Mouse (Mus musculus) layer of hippocampus, adult 9-10 months (tissue): ENCODE measurements around the gene Atp13a1.
A peak's percentile ranks its signal among the peaks of the same experiment; 100 is the strongest.

Experiments used
- DNase-seq: peaks from one replicate; pipeline ENCODE4 v3.0.0; 2022; ENCODE audit warnings: low spot score

Atp13a1 gene

GRCm38 (mm10) chr8:69790773-69791367, at the start of gene Atp13a1, which contains the start of gene Zfp866:
TSS of gene Atp13a1 (plus strand) at chr8:69791163.
TSS of gene Zfp866 (minus strand) at chr8:69791178.
- DNase-seq, result peak; percentile 65

DNA sequence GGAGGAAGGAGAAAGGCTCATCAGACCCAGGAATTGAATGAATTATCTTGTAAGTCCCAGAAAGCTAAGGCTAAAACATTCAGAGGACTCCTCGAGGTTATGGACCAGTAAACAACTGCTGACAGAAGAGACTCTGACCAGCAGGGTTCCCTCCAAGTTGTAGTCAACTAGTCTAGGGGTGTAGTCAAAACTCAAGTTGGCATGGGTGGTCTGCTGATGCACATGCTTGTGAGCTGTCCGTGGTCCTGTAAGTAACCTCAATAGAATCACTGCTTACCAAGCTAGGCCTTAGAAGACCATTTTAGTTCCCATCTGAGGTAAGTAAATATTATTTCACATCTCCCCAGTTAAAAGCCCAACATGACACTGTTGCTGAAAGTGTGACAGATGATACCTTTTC, 49.7 kb upstream of the Atp13a1 start:
- DNase-seq, result no peak

GRCm38 (mm10) chr8:69749544-69750454, 41.2 kb upstream of the Atp13a1 start, which contains the start of gene Zfp963:
TSS of gene Zfp963 (minus strand) at chr8:69749970.
- peak; percentile 94 for DNase-seq

DNA sequence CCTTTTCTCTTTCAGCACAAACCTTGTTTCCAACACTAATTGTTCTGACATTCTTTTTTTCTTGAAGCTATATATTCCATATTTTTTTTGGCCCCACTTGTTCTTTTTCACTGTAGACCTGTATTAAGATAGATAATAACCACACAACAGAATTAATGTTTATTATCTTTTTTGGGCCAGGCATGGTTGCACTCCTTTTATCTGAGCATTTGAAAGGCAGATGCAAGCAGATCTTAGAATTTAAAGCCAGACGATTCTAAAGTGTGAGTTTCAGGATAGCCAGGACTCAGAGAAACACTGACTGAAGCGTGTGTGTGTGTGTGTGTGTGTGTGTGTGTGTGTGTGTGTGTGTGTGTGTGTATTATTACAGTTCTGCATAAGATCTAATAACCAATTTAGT, 38.5 kb upstream of the Atp13a1 start:
- no peak for DNase-seq

- no peak for DNase-seq
These were observed 32.6 kb upstream of the Atp13a1 start for GRCm38 (mm10) chr8:69758316-69758715.

DNA sequence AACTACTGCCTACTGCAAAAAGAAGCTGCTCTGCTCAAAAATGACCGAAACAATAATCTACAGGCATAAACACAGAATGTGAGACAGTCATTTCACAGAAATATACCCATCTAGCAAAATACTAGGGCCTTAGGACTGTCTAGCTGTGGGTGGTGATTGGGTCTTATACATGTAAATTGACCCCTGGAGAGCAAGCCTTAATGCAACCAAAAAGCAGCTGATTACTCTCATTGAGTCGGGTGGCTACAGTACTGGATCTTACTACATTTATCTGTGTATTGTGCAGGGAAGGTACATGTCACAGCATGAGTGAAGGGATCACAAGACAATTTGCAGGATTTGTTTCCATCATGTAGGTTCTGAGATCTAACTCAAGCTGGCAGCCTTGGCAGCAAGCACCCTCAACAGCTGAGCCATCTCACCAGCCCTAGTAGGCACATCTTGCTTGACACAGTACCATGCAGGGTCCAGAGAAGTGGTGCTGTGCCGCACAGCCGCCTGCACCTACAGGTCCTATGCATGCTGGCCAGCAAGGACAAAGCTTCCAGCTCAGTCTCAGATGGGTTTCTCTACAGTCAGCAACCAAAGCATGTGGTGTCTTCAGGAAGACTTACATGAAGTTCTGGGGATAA, 29.0 kb upstream of the Atp13a1 start:
- no peak for DNase-seq

- no peak for DNase-seq
These were observed 19.7 kb upstream of the Atp13a1 start for GRCm38 (mm10) chr8:69771221-69771620.

DNA sequence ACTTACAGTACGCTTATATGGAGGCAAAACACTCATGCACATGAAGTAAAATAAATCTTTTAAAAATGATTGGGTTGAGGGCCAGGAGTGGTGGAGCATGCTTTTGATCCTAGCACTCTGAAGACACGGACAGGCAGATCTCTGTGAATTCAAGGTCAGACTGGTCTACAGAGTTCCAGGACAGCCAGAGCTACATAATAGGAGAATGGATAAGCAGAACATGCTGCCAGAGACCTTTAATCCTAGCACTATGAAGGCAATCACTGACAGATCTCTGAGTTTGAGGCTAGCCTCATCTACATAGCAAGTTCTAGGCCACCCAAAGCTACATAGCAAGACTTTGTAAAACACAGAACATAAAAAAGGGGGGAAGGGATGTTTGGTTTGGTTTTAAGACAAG, 18.9 kb upstream of the Atp13a1 start:
- DNase-seq, result no peak

GRCm38 (mm10) chr8:69774503-69775148, 16.3 kb upstream of the Atp13a1 start, which contains the start of gene Gm20422:
TSS of gene Gm20422 (minus strand) at chr8:69774886.
- DNase-seq, result peak; percentile 86

GRCm38 (mm10) chr8:69775149-69775534, 15.8 kb upstream of the Atp13a1 start:
- DNase-seq, result no peak

DNA sequence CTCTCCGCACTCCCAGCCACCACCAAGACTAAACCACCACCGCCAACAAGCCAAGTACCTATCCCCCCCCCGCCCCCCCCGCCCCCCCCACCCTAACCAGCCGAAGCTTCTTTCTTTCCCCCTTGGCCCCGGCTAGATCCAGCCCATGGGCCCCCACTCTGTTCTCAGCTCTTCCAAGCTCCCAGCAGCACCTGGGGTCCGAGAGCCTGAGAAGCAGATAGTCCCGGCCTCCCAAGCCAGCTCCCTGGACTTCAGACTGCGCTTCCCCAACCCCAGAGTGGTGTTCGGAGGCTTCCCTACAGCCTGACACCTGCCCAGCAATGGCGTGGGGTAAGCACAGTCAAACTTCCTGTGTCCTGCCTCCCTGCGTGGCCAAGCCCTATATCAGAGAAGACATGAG, 13.9 kb upstream of the Atp13a1 start:
- no peak for DNase-seq

- no peak for DNase-seq
These were observed 1.9 kb upstream of the Atp13a1 start for GRCm38 (mm10) chr8:69789105-69789504.

DNA sequence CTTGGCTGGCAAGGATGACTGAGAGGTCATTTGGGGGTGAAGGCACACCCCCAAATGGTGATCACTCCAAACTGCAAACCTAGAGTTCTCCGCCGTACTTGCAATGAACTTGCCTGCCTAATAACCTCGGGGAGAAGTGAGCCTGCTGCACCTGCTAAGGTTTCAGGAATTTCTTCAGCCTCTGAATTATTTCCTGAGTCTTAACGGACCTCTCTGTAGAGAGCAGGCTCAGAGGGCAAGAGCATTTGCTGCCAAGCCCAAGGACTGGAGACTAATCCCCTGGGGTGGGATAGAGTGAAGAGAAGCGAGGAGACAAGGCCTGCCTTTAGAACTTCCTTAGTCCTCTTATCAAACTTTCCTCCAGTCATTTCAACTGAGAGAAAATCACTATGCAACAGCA, 1.2 kb upstream of the Atp13a1 start:
- DNase-seq, result no peak

DNA sequence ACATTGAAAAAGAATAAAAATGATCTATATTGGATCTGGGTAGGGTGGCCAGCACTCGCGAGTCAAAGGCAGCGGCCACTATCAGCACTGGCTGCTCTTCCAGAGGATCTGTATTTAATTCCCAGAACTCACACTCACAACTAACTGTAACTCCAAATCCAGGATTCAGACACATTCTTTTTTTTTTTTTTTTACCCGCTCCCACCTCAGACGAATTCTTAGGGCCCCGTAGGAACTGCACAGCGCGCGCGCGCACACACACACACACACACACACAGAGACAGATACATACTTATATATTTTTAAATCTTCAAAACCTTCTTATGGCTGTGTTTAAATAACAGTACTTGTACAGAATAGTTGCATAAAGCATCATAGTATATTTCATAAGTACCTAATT, 599 bp upstream of the Atp13a1 start:
- no peak for DNase-seq

DNA sequence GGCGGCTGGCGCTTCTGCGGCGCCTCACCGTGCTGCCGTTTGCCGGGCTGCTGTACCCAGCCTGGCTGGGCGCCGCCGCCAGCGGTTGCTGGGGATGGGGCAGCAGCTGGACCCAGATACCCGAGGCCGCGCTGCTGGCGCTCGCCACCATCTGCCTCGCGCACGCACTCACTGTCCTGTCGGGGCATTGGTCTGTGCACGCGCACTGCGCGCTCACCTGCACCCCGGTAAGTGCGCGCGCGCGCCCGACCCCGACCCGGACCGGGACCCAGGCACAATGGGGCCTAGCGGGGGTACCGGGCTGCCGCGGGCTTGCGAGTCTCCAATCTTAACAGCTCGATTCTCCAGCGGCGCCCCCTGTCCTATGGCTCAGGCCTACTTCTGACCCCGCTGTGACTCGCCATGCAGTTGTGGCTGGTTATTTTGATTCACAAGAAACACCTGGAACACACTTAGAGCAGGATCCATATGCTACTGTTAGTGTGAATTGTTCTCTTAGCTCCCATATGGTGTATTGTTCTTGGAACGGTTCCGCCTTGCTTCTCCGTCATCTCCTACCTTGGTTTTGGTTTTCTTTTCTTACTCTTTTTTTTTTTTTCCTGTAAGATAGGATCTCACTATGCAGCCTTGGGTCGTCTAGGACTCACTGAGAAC, 579 bp downstream of the Atp13a1 start:
- no peak for DNase-seq

DNA sequence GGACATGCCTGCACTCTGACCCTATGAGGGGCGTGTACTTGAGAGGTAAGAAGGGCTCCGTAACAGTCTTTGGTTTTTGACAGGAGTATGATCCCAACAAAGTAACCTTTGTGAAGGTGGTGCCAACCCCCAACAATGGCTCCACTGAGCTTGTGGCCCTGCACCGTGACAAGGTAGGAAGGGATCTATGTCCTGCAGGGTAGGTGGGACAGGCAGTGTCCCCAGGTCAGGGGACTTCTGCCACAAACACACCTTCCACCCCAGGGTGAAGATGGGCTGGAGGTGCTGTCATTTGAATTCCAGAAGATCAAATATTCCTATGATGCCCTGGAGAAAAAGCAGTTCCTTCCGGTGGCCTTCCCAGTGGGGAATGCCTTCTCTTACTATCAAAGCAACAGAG, 2.7 kb downstream of the Atp13a1 start:
- DNase-seq, result no peak

DNA sequence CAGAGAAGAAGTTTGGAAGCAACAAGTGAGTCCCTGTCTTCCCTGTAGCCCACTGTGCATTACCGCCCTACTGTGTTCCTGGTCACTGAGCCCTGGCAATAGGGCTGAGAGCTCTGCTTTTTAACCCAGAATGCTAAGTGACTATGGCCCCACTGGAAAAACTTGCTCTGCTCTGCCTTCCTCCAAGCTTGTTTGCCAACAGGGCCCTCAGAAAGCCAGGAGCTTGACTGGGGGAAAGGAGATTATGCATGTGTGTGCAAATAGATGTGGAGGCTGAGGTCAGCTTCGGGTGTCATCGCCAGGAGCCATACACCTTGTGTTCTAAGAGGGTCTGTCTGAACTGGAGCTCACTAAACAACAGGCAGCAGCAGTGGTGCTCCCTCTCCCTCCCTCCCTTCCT, 3.1 kb downstream of the Atp13a1 start:
- DNase-seq, result no peak

GRCm38 (mm10) chr8:69794901-69795300, 3.9 kb downstream of the Atp13a1 start:
- DNase-seq, result no peak

- no peak for DNase-seq
These were observed 5.9 kb downstream of the Atp13a1 start for GRCm38 (mm10) chr8:69796721-69797345.

GRCm38 (mm10) chr8:69797661-69798060, 6.7 kb downstream of the Atp13a1 start:
- DNase-seq, result no peak

DNA sequence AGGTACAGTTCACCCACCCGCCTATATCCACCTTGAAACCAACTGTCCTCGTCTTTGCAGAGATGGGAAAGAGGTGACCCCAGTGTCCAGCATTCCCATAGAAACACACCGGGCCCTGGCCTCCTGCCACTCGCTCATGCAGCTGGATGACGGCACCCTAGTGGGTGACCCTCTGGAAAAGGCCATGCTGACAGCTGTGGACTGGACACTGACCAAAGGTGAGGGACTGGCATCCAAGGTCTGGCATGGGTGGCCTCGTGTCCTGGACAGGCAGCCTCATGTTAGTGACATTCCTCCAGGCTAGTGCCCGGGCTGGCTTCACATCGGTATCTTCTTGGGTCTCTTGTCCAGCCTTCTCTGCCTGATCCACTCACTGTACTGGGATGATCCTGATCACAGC, 8.3 kb downstream of the Atp13a1 start:
- DNase-seq, result no peak
